Mouse (Mus musculus) kidney, embryonic 16.5 days (tissue): ENCODE results near the gene Prima1. TPM values are rescaled to one million over a fixed set of nuclear protein-coding genes. Genes with fewer than 3 reads are reported as not detected.

Experiments
- ATAC-seq: fragments of 200-750 bp; cut with Nextera tagmentation; 2 replicates; pipeline ENCODE4 v1.8.0; 2017; ENCODE audit warnings: moderate TSS enrichment; ENCODE audit not compliant: low FRiP score, low TSS enrichment
- H3K27ac ChIP-seq: fragments of 300-500 bp; sonication (generic); 2 replicates; pipeline ENCODE4 v1.5.1; 2014; ENCODE audit warnings: low read length
- H3K27me3 ChIP-seq: fragments of 300-500 bp; sonication (generic); 2 replicates; pipeline ENCODE4 v1.6.1; 2014; ENCODE audit warnings: low read length, control low read depth, mixed read lengths; ENCODE audit not compliant: insufficient read depth
- H3K36me3 ChIP-seq: fragments of 300-500 bp; sonication (generic); 2 replicates; pipeline ENCODE4 v1.6.1; 2014; ENCODE audit warnings: low read length, control low read depth, mixed read lengths; ENCODE audit not compliant: insufficient read depth
- H3K4me1 ChIP-seq: fragments of 300-500 bp; sonication (generic); 2 replicates; pipeline ENCODE4 v1.6.1; 2014; ENCODE audit warnings: low read length, control low read depth, mixed read lengths; ENCODE audit not compliant: insufficient read depth
- H3K4me2 ChIP-seq: fragments of 300-500 bp; sonication (generic); replicated peaks from 2 replicates; pipeline ENCODE4 v1.6.1; 2014; ENCODE audit warnings: low read depth, low read length
- H3K4me3 ChIP-seq: fragments of 300-500 bp; sonication (generic); 2 replicates; pipeline ENCODE4 v1.5.1; 2014; ENCODE audit warnings: mild to moderate bottlenecking, low read length
- H3K9ac ChIP-seq: fragments of 300-500 bp; sonication (generic); replicated peaks from 2 replicates; pipeline ENCODE4 v1.6.1; 2014; ENCODE audit warnings: low read length
- H3K9me3 ChIP-seq: fragments of 300-500 bp; sonication (generic); 2 replicates; pipeline ENCODE4 v1.6.1; 2016; ENCODE audit warnings: low read length, control low read depth
- WGBS: fragments of 180-500 bp; shearing (Covaris S2); extraction: QIAGEN DNeasy Blood & Tissue Kit; methylation state at CpG from one replicate; pipeline ENCODE4 v1.1.7; 2014; 5-methylcytosine and 5-hydroxymethylcytosine counted together
- polyA plus RNA-seq: library from polyadenylated mRNA; unstranded; fragments of >200 nt; fragmentation: Nextera tagmentation; extraction: Ambion mirVana; gene quantifications from 2 replicates; pipeline ENCODE4 v1.2.1, GENCODE M21; 2015

The Prima1 gene
- polyA plus RNA-seq, 1 experiment from 2014 or later, result 0.47 TPM

- H3K4me2 ChIP-seq, result no peak overlapping the region
- no peaks in the 10 kb centered on the region for H3K36me3 ChIP-seq
- H3K27me3 ChIP-seq, result 0 out of 2 replicates have a peak, but pooled peaks cover 2% of the 10 kb centered on the region
- 65% methylated on average over 2 of the region's 2 CpGs for WGBS
- H3K27ac ChIP-seq, result no peak overlapping the region
- 0 out of 2 replicates have a peak, but pooled peaks cover 4% of the 10 kb centered on the region for H3K4me1 ChIP-seq
- no peak overlapping the region for H3K4me3 ChIP-seq
- H3K9ac ChIP-seq, result no peak overlapping the region
- no peak for ATAC-seq
- H3K9me3 ChIP-seq, result no peaks in the 10 kb centered on the region
These were observed 6.1 kb downstream of the Prima1 start for GRCm38 (mm10) chr12:103235856-103236255.

- Histone ChIP-seq H3K4me2 (no peak overlapping the region), H3K9ac (no peak overlapping the region), H3K4me1 (0 out of 2 replicates have a peak, but pooled peaks cover 4% of the 10 kb centered on the region), H3K27me3 (no peaks in the 10 kb centered on the region), H3K27ac (no peak overlapping the region), H3K36me3 (no peaks in the 10 kb centered on the region), H3K9me3 (no peaks in the 10 kb centered on the region), H3K4me3 (no peak overlapping the region)
- ATAC-seq, result no peak
- WGBS, result 72% methylated on average over 10 of the region's 10 CpGs
These were observed 6.7 kb downstream of the Prima1 start for GRCm38 (mm10) chr12:103235251-103235650.

- Histone ChIP-seq H3K27me3 (no peaks in the 10 kb centered on the region), H3K4me1 (no peaks in the 10 kb centered on the region), H3K9me3 (no peaks in the 10 kb centered on the region), H3K4me2 (no peak overlapping the region), H3K4me3 (no peak overlapping the region), H3K9ac (no peak overlapping the region), H3K36me3 (no peaks in the 10 kb centered on the region), H3K27ac (no peak overlapping the region)
- WGBS, result 89% methylated on average over 4 of the region's 4 CpGs
- ATAC-seq, result no peak
These were observed 12.9 kb downstream of the Prima1 start for GRCm38 (mm10) chr12:103229058-103229457.

GRCm38 (mm10) chr12:103226121-103226520 is 15.8 kb downstream of the Prima1 start:
- Histone ChIP-seq H3K4me3 (no peak overlapping the region), H3K4me1 (no peaks in the 10 kb centered on the region), H3K27ac (no peak overlapping the region), H3K27me3 (no peaks in the 10 kb centered on the region), H3K9ac (no peak overlapping the region), H3K36me3 (no peaks in the 10 kb centered on the region), H3K4me2 (no peak overlapping the region), H3K9me3 (no peaks in the 10 kb centered on the region)
- 84% methylated on average over 4 of the region's 4 CpGs for WGBS
- ATAC-seq, result no peak

- Histone ChIP-seq H3K4me1 (no peaks in the 10 kb centered on the region), H3K4me3 (no peak overlapping the region), H3K9ac (no peak overlapping the region), H3K27me3 (no peaks in the 10 kb centered on the region), H3K9me3 (no peaks in the 10 kb centered on the region), H3K27ac (no peak overlapping the region), H3K36me3 (no peaks in the 10 kb centered on the region), H3K4me2 (no peak overlapping the region)
- WGBS, result 89% methylated on average over 9 of the region's 9 CpGs
- ATAC-seq, result no peak
These were observed 18.3 kb downstream of the Prima1 start for GRCm38 (mm10) chr12:103223671-103224070.

GRCm38 (mm10) chr12:103215877-103216610 is 25.9 kb downstream of the Prima1 start:
- Histone ChIP-seq H3K27me3 (no peaks in the 10 kb centered on the region), H3K9ac (no peak overlapping the region), H3K27ac (peak overlapping the region; percentile 26), H3K4me2 (no peak overlapping the region), H3K4me1 (peaks cover 23% of the 10 kb centered on the region), H3K4me3 (no peak overlapping the region), H3K9me3 (no peaks in the 10 kb centered on the region), H3K36me3 (no peaks in the 10 kb centered on the region)
- ATAC-seq, result peak; percentile 70
- 26% methylated on average over 6 of the region's 6 CpGs for WGBS

- Histone ChIP-seq H3K4me2 (no peak overlapping the region), H3K27me3 (no peaks in the 10 kb centered on the region), H3K9me3 (no peaks in the 10 kb centered on the region), H3K9ac (no peak overlapping the region), H3K27ac (no peak overlapping the region), H3K4me1 (peaks cover 23% of the 10 kb centered on the region), H3K36me3 (no peaks in the 10 kb centered on the region), H3K4me3 (no peak overlapping the region)
- ATAC-seq, result peak; percentile 58; the same call in 1 of the 2 replicates
- WGBS, result 74% methylated on average over 2 of the region's 2 CpGs
These were observed 27.2 kb downstream of the Prima1 start for GRCm38 (mm10) chr12:103214797-103215196.

- Histone ChIP-seq H3K4me2 (no peak overlapping the region), H3K9ac (no peak overlapping the region), H3K27ac (no peak overlapping the region), H3K27me3 (no peaks in the 10 kb centered on the region), H3K36me3 (no peaks in the 10 kb centered on the region), H3K9me3 (no peaks in the 10 kb centered on the region), H3K4me1 (peaks cover 23% of the 10 kb centered on the region), H3K4me3 (no peak overlapping the region)
- ATAC-seq, result no peak
- WGBS, result 35% methylated on average over 9 of the region's 10 CpGs
These were observed 27.7 kb downstream of the Prima1 start for GRCm38 (mm10) chr12:103214270-103214669.

GRCm38 (mm10) chr12:103213591-103213990 is 28.4 kb downstream of the Prima1 start:
- H3K9me3 ChIP-seq, result no peaks in the 10 kb centered on the region
- WGBS, result 96% methylated on average over 2 of the region's 2 CpGs
- H3K9ac ChIP-seq, result no peak overlapping the region
- no peaks in the 10 kb centered on the region for H3K27me3 ChIP-seq
- H3K4me3 ChIP-seq, result no peak overlapping the region
- H3K27ac ChIP-seq, result no peak overlapping the region
- peaks cover 23% of the 10 kb centered on the region for H3K4me1 ChIP-seq
- no peak overlapping the region for H3K4me2 ChIP-seq
- H3K36me3 ChIP-seq, result no peaks in the 10 kb centered on the region
- no peak for ATAC-seq

- Histone ChIP-seq H3K9me3 (no peaks in the 10 kb centered on the region), H3K4me3 (no peak overlapping the region), H3K27ac (no peak overlapping the region), H3K9ac (no peak overlapping the region), H3K27me3 (no peaks in the 10 kb centered on the region), H3K36me3 (no peaks in the 10 kb centered on the region), H3K4me2 (no peak overlapping the region), H3K4me1 (peaks cover 22% of the 10 kb centered on the region)
- ATAC-seq, result no peak
- 61% methylated on average over 5 of the region's 5 CpGs for WGBS
These were observed 30.9 kb downstream of the Prima1 start for GRCm38 (mm10) chr12:103211078-103211477.
